Mouse (Mus musculus): Measurements from ENCODE around the gene Scnn1b. TPM values are rescaled to one million over a fixed set of nuclear protein-coding genes. Genes with fewer than 3 reads are reported as not detected.

The Scnn1b gene
- polyA plus RNA-seq, 1 experiment from 2014 or later = 0.09 TPM

GRCm38 (mm10) chr7:121927882-121928281, 63.0 kb downstream of the Scnn1b start:
- peak; percentile 71; the same call in 1 of the 2 replicates for ATAC-seq

DNA sequence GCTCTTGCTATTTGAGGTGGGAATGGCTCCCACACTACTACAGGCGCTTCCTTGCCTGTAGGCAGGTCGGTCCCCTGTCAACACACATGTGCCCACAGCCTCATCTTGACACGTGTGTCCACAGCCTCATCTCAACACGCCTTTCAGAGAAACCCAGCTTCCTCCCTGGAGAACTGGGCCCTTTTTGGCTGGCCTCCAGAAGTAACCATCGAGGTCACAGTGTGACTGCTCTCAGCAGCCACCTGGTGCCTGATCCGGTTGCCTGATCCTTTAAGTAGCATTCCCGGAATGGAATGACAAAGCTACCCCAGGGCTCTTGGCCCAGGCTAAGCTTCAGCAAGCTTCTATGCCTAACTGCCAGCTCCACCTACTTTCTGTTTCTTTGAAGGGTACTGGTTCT, 66.4 kb downstream of the Scnn1b start:
- 76% methylated on average over 7 of the region's 7 CpGs for WGBS (ENCODE audit: insufficient replicate concordance)
- no peak for DNase-seq
- no peak for ATAC-seq

More at GRCm38 (mm10) chr7:121927882-121928281, 63.0 kb downstream of the Scnn1b start:
- 59% methylated on average over 2 of the region's 2 CpGs for WGBS (ENCODE audit: insufficient replicate concordance)
- DNase-seq = no peak
- Histone ChIP-seq H3K4me2 (ENCODE audit: low read depth, low read length) (no peak overlapping the region), H3K9me3 (ENCODE audit: low read length) (no peaks in the 10 kb centered on the region), H3K4me1 (ENCODE audit: insufficient read depth) (no peaks in the 10 kb centered on the region), H3K4me3 (ENCODE audit: low read depth, low read length) (no peak overlapping the region), H3K27me3 (ENCODE audit: insufficient read depth, low read length) (no peaks in the 10 kb centered on the region), H3K9ac (replicated peaks) (no peak overlapping the region), H3K27ac (ENCODE audit: low read depth) (no peak overlapping the region), H3K36me3 (replicated peaks; ENCODE audit: insufficient read depth, low read length) (peaks cover 14% of the 10 kb centered on the region)
- TF ChIP-seq EP300 (IDR thresholded peaks at IDR 0.05; ENCODE audit: low read depth) = no peak
- TF ChIP-seq CTCF (IDR thresholded peaks at IDR 0.05; ENCODE audit: low read depth) = no peak

GRCm38 (mm10) chr7:121933675-121934074, 68.8 kb downstream of the Scnn1b start:
- no peak overlapping the region for H3K9ac ChIP-seq (replicated peaks)
- H3K27me3 ChIP-seq (ENCODE audit: insufficient read depth, low read length) = no peaks in the 10 kb centered on the region
- ATAC-seq = no peak
- no peaks in the 10 kb centered on the region for H3K9me3 ChIP-seq (ENCODE audit: low read length)
- no peaks in the 10 kb centered on the region for H3K4me1 ChIP-seq (ENCODE audit: insufficient read depth)
- no peak for DNase-seq
- TF ChIP-seq CTCF (IDR thresholded peaks at IDR 0.05; ENCODE audit: low read depth) = no peak
- no peak for TF ChIP-seq EP300 (IDR thresholded peaks at IDR 0.05; ENCODE audit: low read depth)
- WGBS (ENCODE audit: insufficient replicate concordance) = 86% methylated on average over 6 of the region's 6 CpGs
- peaks cover 7% of the 10 kb centered on the region for H3K36me3 ChIP-seq (replicated peaks; ENCODE audit: insufficient read depth, low read length)
- H3K4me3 ChIP-seq (ENCODE audit: low read depth, low read length) = no peak overlapping the region
- no peak overlapping the region for H3K4me2 ChIP-seq (ENCODE audit: low read depth, low read length)
- H3K27ac ChIP-seq (ENCODE audit: low read depth) = no peak overlapping the region

More for the DNA sequence above, 66.4 kb downstream of the Scnn1b start:
- no peak overlapping the region for H3K4me2 ChIP-seq (ENCODE audit: low read depth, low read length)
- H3K27me3 ChIP-seq (ENCODE audit: insufficient read depth, low read length) = no peaks in the 10 kb centered on the region
- H3K9ac ChIP-seq (replicated peaks) = no peak overlapping the region
- peaks cover 12% of the 10 kb centered on the region for H3K36me3 ChIP-seq (replicated peaks; ENCODE audit: insufficient read depth, low read length)
- no peaks in the 10 kb centered on the region for H3K4me1 ChIP-seq (ENCODE audit: insufficient read depth)
- H3K4me3 ChIP-seq (ENCODE audit: low read depth, low read length) = no peak overlapping the region
- no peak for TF ChIP-seq EP300 (IDR thresholded peaks at IDR 0.05; ENCODE audit: low read depth)
- no peak for TF ChIP-seq CTCF (IDR thresholded peaks at IDR 0.05; ENCODE audit: low read depth)
- no peaks in the 10 kb centered on the region for H3K9me3 ChIP-seq (ENCODE audit: low read length)
- H3K27ac ChIP-seq (ENCODE audit: low read depth) = no peak overlapping the region

GRCm38 (mm10) chr7:121934346-121934745, 69.5 kb downstream of the Scnn1b start:
- Histone ChIP-seq H3K4me3 (ENCODE audit: low read depth, low read length) (no peak overlapping the region), H3K36me3 (replicated peaks; ENCODE audit: insufficient read depth, low read length) (peaks cover under 1% of the 10 kb centered on the region; the same call in 1 of the 2 replicates), H3K4me1 (ENCODE audit: insufficient read depth) (no peaks in the 10 kb centered on the region), H3K9ac (replicated peaks) (no peak overlapping the region), H3K9me3 (ENCODE audit: low read length) (no peaks in the 10 kb centered on the region), H3K27me3 (ENCODE audit: insufficient read depth, low read length) (no peaks in the 10 kb centered on the region), H3K27ac (ENCODE audit: low read depth) (no peak overlapping the region), H3K4me2 (ENCODE audit: low read depth, low read length) (no peak overlapping the region)
- no peak for TF ChIP-seq EP300 (IDR thresholded peaks at IDR 0.05; ENCODE audit: low read depth)
- no peak for TF ChIP-seq CTCF (IDR thresholded peaks at IDR 0.05; ENCODE audit: low read depth)
- DNase-seq (no peak), ATAC-seq (no peak)
- 68% methylated on average over 2 of the region's 2 CpGs for WGBS (ENCODE audit: insufficient replicate concordance)

DNA sequence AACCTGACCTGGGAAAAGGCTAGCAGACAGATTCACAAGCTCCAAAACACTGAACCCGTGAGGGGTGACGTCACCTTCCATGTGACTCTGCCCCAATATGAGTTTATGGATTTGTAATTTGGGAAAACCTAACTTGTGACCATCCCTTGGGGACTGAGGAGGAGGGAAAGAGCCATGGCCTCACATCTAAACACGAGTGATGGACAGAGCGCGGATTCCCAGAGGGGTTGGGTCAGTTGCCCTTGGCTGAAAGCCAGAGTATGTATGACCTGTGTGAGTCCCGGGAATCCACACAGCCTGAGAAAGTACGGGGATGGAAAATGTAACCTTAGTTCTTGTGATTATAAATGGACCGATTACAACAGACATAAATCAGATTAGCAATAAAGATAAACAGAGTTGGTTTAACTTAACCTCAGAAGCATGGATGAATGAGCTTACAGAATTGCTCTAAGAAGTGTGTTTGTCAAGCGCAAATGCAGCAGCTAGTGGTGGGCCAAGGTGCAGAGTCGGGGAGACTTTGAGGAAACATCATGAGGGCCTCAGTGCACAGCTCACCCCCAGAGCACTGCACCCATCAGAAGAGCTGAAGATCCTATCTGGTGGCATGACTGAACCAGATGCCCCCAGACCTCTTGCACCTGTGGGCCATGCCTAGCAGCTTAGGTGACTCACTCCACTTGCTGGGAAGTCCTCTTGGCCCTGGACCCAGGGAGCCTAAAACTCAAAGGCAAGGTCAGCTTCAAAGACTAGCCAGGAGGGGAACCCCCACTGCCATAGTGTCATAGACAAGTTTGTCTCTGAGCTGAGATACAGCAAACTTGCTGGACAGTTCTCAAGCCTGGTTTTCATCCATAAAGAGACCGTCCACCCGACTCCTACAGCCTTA, 71.3 kb downstream of the Scnn1b start:
- DNase-seq (no peak), ATAC-seq (no peak)
- no peak overlapping the region for H3K4me2 ChIP-seq (ENCODE audit: low read depth, low read length)
- H3K27me3 ChIP-seq (ENCODE audit: insufficient read depth, low read length) = no peaks in the 10 kb centered on the region
- no peak overlapping the region for H3K27ac ChIP-seq (ENCODE audit: low read depth)
- no peak overlapping the region for H3K9ac ChIP-seq (replicated peaks)
- H3K9me3 ChIP-seq (ENCODE audit: low read length) = no peaks in the 10 kb centered on the region
- 78% methylated on average over 12 of the region's 12 CpGs for WGBS (ENCODE audit: insufficient replicate concordance)
- TF ChIP-seq EP300 (IDR thresholded peaks at IDR 0.05; ENCODE audit: low read depth) = no peak
- no peak for TF ChIP-seq CTCF (IDR thresholded peaks at IDR 0.05; ENCODE audit: low read depth)
- H3K36me3 ChIP-seq (replicated peaks; ENCODE audit: insufficient read depth, low read length) = no peaks in the 10 kb centered on the region; the same call in 1 of the 2 replicates
- no peak overlapping the region for H3K4me3 ChIP-seq (ENCODE audit: low read depth, low read length)
- no peaks in the 10 kb centered on the region for H3K4me1 ChIP-seq (ENCODE audit: insufficient read depth)

GRCm38 (mm10) chr7:121936861-121937630, 72.2 kb downstream of the Scnn1b start:
- no peaks in the 10 kb centered on the region for H3K4me1 ChIP-seq (ENCODE audit: insufficient read depth)
- WGBS (ENCODE audit: insufficient replicate concordance) = 74% methylated on average over 14 of the region's 14 CpGs
- H3K4me3 ChIP-seq (ENCODE audit: low read depth, low read length) = no peak overlapping the region
- TF ChIP-seq CTCF (IDR thresholded peaks at IDR 0.05; ENCODE audit: low read depth) (no peak), EP300 (IDR thresholded peaks at IDR 0.05; ENCODE audit: low read depth) (no peak)
- no peaks in the 10 kb centered on the region for H3K9me3 ChIP-seq (ENCODE audit: low read length)
- DNase-seq (no peak), ATAC-seq (no peak)
- no peak overlapping the region for H3K9ac ChIP-seq (replicated peaks)
- no peaks in the 10 kb centered on the region; the same call in 1 of the 2 replicates for H3K36me3 ChIP-seq (replicated peaks; ENCODE audit: insufficient read depth, low read length)
- H3K27ac ChIP-seq (ENCODE audit: low read depth) = no peak overlapping the region
- H3K4me2 ChIP-seq (ENCODE audit: low read depth, low read length) = no peak overlapping the region
- no peaks in the 10 kb centered on the region for H3K27me3 ChIP-seq (ENCODE audit: insufficient read depth, low read length)
